Mouse (Mus musculus) liver, embryonic 14.5 days (tissue): ENCODE measurements at regions not wholly inside any gene's neighbourhood (a gene's known extent, or its start where the extent isn't known, plus 50 kb on each side); places are given as distances from the start of the nearest gene placed in this dataset.

Experiments used
- ATAC-seq: fragments of 200-750 bp; cut with Nextera tagmentation; 2 replicates; pipeline ENCODE4 v1.8.0; 2017; ENCODE audit warnings: moderate number of reproducible peaks, mild to moderate bottlenecking, moderate library complexity; ENCODE audit not compliant: insufficient read depth
- DNase-seq, 3 experiments: peaks; one replicate each; pipeline ENCODE4 v3.0.0-alpha.2; 2012 to 2013; ENCODE audit warnings: low read depth in 3 of 3, low spot score in 3 of 3
- H3K27ac ChIP-seq: fragments of 300-500 bp; sonication (generic); 2 replicates; pipeline ENCODE4 v1.5.1; 2014; ENCODE audit warnings: moderate library complexity, mild to moderate bottlenecking, control low read depth, inconsistent platforms
- H3K27me3 ChIP-seq: fragments of 300-500 bp; sonication (generic); 2 replicates; pipeline ENCODE4 v1.6.1; 2014; ENCODE audit warnings: mild to moderate bottlenecking, low read length, moderate library complexity; ENCODE audit not compliant: control insufficient read depth, insufficient read depth
- H3K36me3 ChIP-seq: fragments of 300-500 bp; sonication (generic); replicated peaks from 2 replicates; pipeline ENCODE4 v1.6.1; 2014; ENCODE audit warnings: low read depth; ENCODE audit not compliant: control insufficient read depth, insufficient read depth
- H3K4me1 ChIP-seq, 2 experiments: fragments of 200-500 bp in 1 of 2; fragments of 300-500 bp in 1 of 2; sonication (generic) in 1 of 2; replicated peaks; 2 replicates each; pipeline ENCODE4 v1.6.1; 2012 to 2014; ENCODE audit warnings: antibody characterized with exemption in 1 of 2, inconsistent platforms in 1 of 2, low read length in 1 of 2; ENCODE audit not compliant: control insufficient read depth in 2 of 2, insufficient read depth in 2 of 2
- H3K4me2 ChIP-seq: fragments of 300-500 bp; sonication (generic); 2 replicates; pipeline ENCODE4 v1.6.1; 2014; ENCODE audit warnings: low read depth, mild to moderate bottlenecking, control low read depth, moderate library complexity
- H3K4me3 ChIP-seq, 2 experiments: fragments of 200-500 bp in 1 of 2; fragments of 300-500 bp in 1 of 2; sonication (generic) in 1 of 2; 2 replicates each; pipeline ENCODE4 v1.5.1; 2012 to 2014; ENCODE audit warnings: low read depth in 2 of 2, low read length in 2 of 2, mild to moderate bottlenecking in 2 of 2, control low read depth in 1 of 2, inconsistent platforms in 1 of 2, moderate library complexity in 1 of 2; ENCODE audit not compliant: insufficient read depth in 1 of 2
- H3K9ac ChIP-seq: fragments of 300-500 bp; sonication (generic); replicated peaks from 2 replicates; pipeline ENCODE4 v1.6.1; 2014; ENCODE audit warnings: mild to moderate bottlenecking, control low read depth, moderate library complexity
- H3K9me3 ChIP-seq: fragments of 300-500 bp; sonication (generic); 2 replicates; pipeline ENCODE4 v1.6.1; 2016; ENCODE audit warnings: low read length, mixed read lengths; ENCODE audit not compliant: control insufficient read depth
- CTCF ChIP-seq: IDR thresholded peaks from 2 replicates; pipeline ENCODE4 v1.5.1; 2016; ENCODE audit warnings: antibody characterized with exemption, low read depth, control low read depth
- EP300 ChIP-seq: IDR thresholded peaks from 2 replicates; pipeline ENCODE4 v1.6.1; 2016; ENCODE audit warnings: antibody characterized with exemption, low read depth
- WGBS: fragments of 180-500 bp; shearing (Covaris S2); extraction: QIAGEN DNeasy Blood & Tissue Kit; methylation state at CpG from one replicate; pipeline ENCODE4 v1.1.7; 2014; ENCODE audit not compliant: insufficient replicate concordance; 5-methylcytosine and 5-hydroxymethylcytosine counted together

- Histone ChIP-seq H3K4me1 (no peaks in the 10 kb centered on the region), H3K4me3 (no peak overlapping the region), H3K9ac (no peak overlapping the region), H3K4me2 (no peak overlapping the region), H3K27ac (no peak overlapping the region), H3K9me3 (no peaks in the 10 kb centered on the region), H3K36me3 (no peaks in the 10 kb centered on the region), H3K27me3 (no peaks in the 10 kb centered on the region)
- DNase-seq (no peak), ATAC-seq (no peak)
- TF ChIP-seq EP300 (no peak), CTCF (no peak)
- WGBS: 20% methylated on average over 9 of the region's 9 CpGs
Observed at GRCm38 (mm10) chr3:106955555-106956446, 80.2 kb upstream of the Kcna3 start.

- no peaks in the 10 kb centered on the region for H3K9me3 ChIP-seq
Observed at GRCm38 (mm10) chr3:106957162-106957895, 78.6 kb upstream of the Kcna3 start.

GRCm38 (mm10) chr3:106958194-106958593, 77.8 kb upstream of the Kcna3 start:
- TF ChIP-seq EP300: no peak
- TF ChIP-seq CTCF: no peak
- no peaks in the 10 kb centered on the region for H3K9me3 ChIP-seq
- H3K9ac ChIP-seq: no peak overlapping the region
- H3K4me2 ChIP-seq: no peak overlapping the region
- ATAC-seq (no peak), DNase-seq (no peak)
- H3K27ac ChIP-seq: no peak overlapping the region
- H3K27me3 ChIP-seq: no peaks in the 10 kb centered on the region
- H3K36me3 ChIP-seq: no peaks in the 10 kb centered on the region
- H3K4me3 ChIP-seq: no peak overlapping the region
- H3K4me1 ChIP-seq: no peaks in the 10 kb centered on the region
- 46% methylated on average over 2 of the region's 2 CpGs for WGBS

More at GRCm38 (mm10) chr3:106957162-106957895, 78.6 kb upstream of the Kcna3 start:
- Histone ChIP-seq H3K27me3 (no peaks in the 10 kb centered on the region), H3K9ac (no peak overlapping the region), H3K4me2 (no peak overlapping the region), H3K36me3 (no peaks in the 10 kb centered on the region), H3K4me1 (no peaks in the 10 kb centered on the region), H3K27ac (no peak overlapping the region), H3K4me3 (no peak overlapping the region)
- no peak for DNase-seq
- 33% methylated on average over 7 of the region's 7 CpGs for WGBS
- ATAC-seq: no peak
- TF ChIP-seq EP300: no peak

- WGBS: 25% methylated on average over 1 of the region's 1 CpGs
- no peak overlapping the region for H3K4me2 ChIP-seq
- TF ChIP-seq CTCF: no peak
- TF ChIP-seq EP300: no peak
- H3K9ac ChIP-seq: no peak overlapping the region
- H3K4me3 ChIP-seq: no peak overlapping the region
- H3K27me3 ChIP-seq: no peaks in the 10 kb centered on the region
- ATAC-seq (no peak), DNase-seq (no peak)
- no peak overlapping the region for H3K27ac ChIP-seq
- H3K4me1 ChIP-seq: no peaks in the 10 kb centered on the region
- H3K9me3 ChIP-seq: no peaks in the 10 kb centered on the region
- no peaks in the 10 kb centered on the region for H3K36me3 ChIP-seq
Observed at GRCm38 (mm10) chr3:106960596-106960995, 75.4 kb upstream of the Kcna3 start.

GRCm38 (mm10) chr3:106962466-106962865, 73.5 kb upstream of the Kcna3 start:
- Histone ChIP-seq H3K27me3 (no peaks in the 10 kb centered on the region), H3K9ac (no peak overlapping the region), H3K9me3 (no peaks in the 10 kb centered on the region), H3K4me2 (no peak overlapping the region), H3K27ac (no peak overlapping the region), H3K4me1 (no peaks in the 10 kb centered on the region), H3K36me3 (no peaks in the 10 kb centered on the region), H3K4me3 (no peak overlapping the region)
- DNase-seq (no peak), ATAC-seq (no peak)
- WGBS: 27% methylated on average over 2 of the region's 2 CpGs
- TF ChIP-seq EP300 (no peak), CTCF (no peak)
